Mouse (Mus musculus): ENCODE measurements at regions not wholly inside any gene's neighbourhood (a gene's known extent, or its start where the extent isn't known, plus 50 kb on each side); places are given as distances from the start of the nearest gene placed in this dataset.

- Histone ChIP-seq H3K9ac (replicated peaks) (no peak overlapping the region), H3K4me2 (ENCODE audit: low read depth, low read length) (no peak overlapping the region), H3K4me1 (ENCODE audit: insufficient read depth) (peaks cover 2% of the 10 kb centered on the region), H3K27ac (ENCODE audit: low read depth) (no peak overlapping the region), H3K27me3 (ENCODE audit: insufficient read depth, low read length) (no peaks in the 10 kb centered on the region), H3K4me3 (ENCODE audit: low read depth, low read length) (no peak overlapping the region), H3K36me3 (replicated peaks; ENCODE audit: insufficient read depth, low read length) (no peaks in the 10 kb centered on the region), H3K9me3 (ENCODE audit: low read length) (no peaks in the 10 kb centered on the region)
- 44% methylated on average over 5 of the region's 5 CpGs for WGBS (ENCODE audit: insufficient replicate concordance)
- ATAC-seq (peak; percentile 47), DNase-seq (no peak)
- no peak for TF ChIP-seq EP300 (IDR thresholded peaks at IDR 0.05; ENCODE audit: low read depth)
- TF ChIP-seq CTCF (IDR thresholded peaks at IDR 0.05; ENCODE audit: low read depth): no peak
These were observed 200.0 kb downstream of the Gm9733 start for GRCm38 (mm10) chr3:15132136-15132535.

GRCm38 (mm10) chr3:15139550-15139949 is 192.6 kb downstream of the Gm9733 start:
- no peak overlapping the region for H3K4me3 ChIP-seq (ENCODE audit: low read depth, low read length)
- H3K9me3 ChIP-seq (ENCODE audit: low read length): no peaks in the 10 kb centered on the region
- DNase-seq (no peak), ATAC-seq (no peak)
- no peaks in the 10 kb centered on the region for H3K4me1 ChIP-seq (ENCODE audit: insufficient read depth)
- H3K4me2 ChIP-seq (ENCODE audit: low read depth, low read length): no peak overlapping the region
- no peaks in the 10 kb centered on the region for H3K27me3 ChIP-seq (ENCODE audit: insufficient read depth, low read length)
- no peaks in the 10 kb centered on the region for H3K36me3 ChIP-seq (replicated peaks; ENCODE audit: insufficient read depth, low read length)
- no peak for TF ChIP-seq CTCF (IDR thresholded peaks at IDR 0.05; ENCODE audit: low read depth)
- TF ChIP-seq EP300 (IDR thresholded peaks at IDR 0.05; ENCODE audit: low read depth): no peak
- H3K9ac ChIP-seq (replicated peaks): no peak overlapping the region
- H3K27ac ChIP-seq (ENCODE audit: low read depth): no peak overlapping the region
- WGBS (ENCODE audit: insufficient replicate concordance): 83% methylated on average over 1 of the region's 1 CpGs

- H3K36me3 ChIP-seq (replicated peaks; ENCODE audit: insufficient read depth, low read length): no peaks in the 10 kb centered on the region
- H3K27ac ChIP-seq (ENCODE audit: low read depth): no peak overlapping the region
- no peaks in the 10 kb centered on the region for H3K4me1 ChIP-seq (ENCODE audit: insufficient read depth)
- ATAC-seq (no peak), DNase-seq (no peak)
- H3K27me3 ChIP-seq (ENCODE audit: insufficient read depth, low read length): no peaks in the 10 kb centered on the region
- TF ChIP-seq EP300 (IDR thresholded peaks at IDR 0.05; ENCODE audit: low read depth): no peak
- no peak for TF ChIP-seq CTCF (IDR thresholded peaks at IDR 0.05; ENCODE audit: low read depth)
- no peak overlapping the region for H3K4me3 ChIP-seq (ENCODE audit: low read depth, low read length)
- no peak overlapping the region for H3K4me2 ChIP-seq (ENCODE audit: low read depth, low read length)
- H3K9me3 ChIP-seq (ENCODE audit: low read length): no peaks in the 10 kb centered on the region
- H3K9ac ChIP-seq (replicated peaks): no peak overlapping the region
- WGBS (ENCODE audit: insufficient replicate concordance): 69% methylated on average over 1 of the region's 1 CpGs
These were observed 178.4 kb downstream of the Gm9733 start for GRCm38 (mm10) chr3:15153710-15154109.

GRCm38 (mm10) chr3:15154153-15154552 is 177.9 kb downstream of the Gm9733 start:
- H3K4me3 ChIP-seq (ENCODE audit: low read depth, low read length): no peak overlapping the region
- ATAC-seq: no peak
- H3K9me3 ChIP-seq (ENCODE audit: low read length): no peaks in the 10 kb centered on the region
- no peak for DNase-seq
- no peaks in the 10 kb centered on the region for H3K4me1 ChIP-seq (ENCODE audit: insufficient read depth)
- no peak overlapping the region for H3K27ac ChIP-seq (ENCODE audit: low read depth)
- H3K4me2 ChIP-seq (ENCODE audit: low read depth, low read length): no peak overlapping the region
- H3K27me3 ChIP-seq (ENCODE audit: insufficient read depth, low read length): no peaks in the 10 kb centered on the region
- WGBS (ENCODE audit: insufficient replicate concordance): 87% methylated on average over 3 of the region's 3 CpGs
- H3K36me3 ChIP-seq (replicated peaks; ENCODE audit: insufficient read depth, low read length): no peaks in the 10 kb centered on the region
- H3K9ac ChIP-seq (replicated peaks): no peak overlapping the region
- TF ChIP-seq EP300 (IDR thresholded peaks at IDR 0.05; ENCODE audit: low read depth): no peak

- DNase-seq (no peak), ATAC-seq (no peak)
- no peak for TF ChIP-seq CTCF (IDR thresholded peaks at IDR 0.05; ENCODE audit: low read depth)
- H3K36me3 ChIP-seq (replicated peaks; ENCODE audit: insufficient read depth, low read length): no peaks in the 10 kb centered on the region
- no peak overlapping the region for H3K4me2 ChIP-seq (ENCODE audit: low read depth, low read length)
- no peaks in the 10 kb centered on the region for H3K27me3 ChIP-seq (ENCODE audit: insufficient read depth, low read length)
- no peak overlapping the region for H3K4me3 ChIP-seq (ENCODE audit: low read depth, low read length)
- no peak overlapping the region for H3K27ac ChIP-seq (ENCODE audit: low read depth)
- no peaks in the 10 kb centered on the region for H3K4me1 ChIP-seq (ENCODE audit: insufficient read depth)
- no peak overlapping the region for H3K9ac ChIP-seq (replicated peaks)
- WGBS (ENCODE audit: insufficient replicate concordance): 71% methylated on average over 4 of the region's 4 CpGs
- H3K9me3 ChIP-seq (ENCODE audit: low read length): no peaks in the 10 kb centered on the region
These were observed 175.4 kb downstream of the Gm9733 start for GRCm38 (mm10) chr3:15156681-15157080.

- no peak overlapping the region for H3K4me2 ChIP-seq (ENCODE audit: low read depth, low read length)
- H3K27ac ChIP-seq (ENCODE audit: low read depth): no peak overlapping the region
- no peaks in the 10 kb centered on the region for H3K36me3 ChIP-seq (replicated peaks; ENCODE audit: insufficient read depth, low read length)
- no peak overlapping the region for H3K9ac ChIP-seq (replicated peaks)
- no peaks in the 10 kb centered on the region for H3K9me3 ChIP-seq (ENCODE audit: low read length)
- 65% methylated on average over 1 of the region's 1 CpGs for WGBS (ENCODE audit: insufficient replicate concordance)
- no peak for DNase-seq
- no peaks in the 10 kb centered on the region for H3K27me3 ChIP-seq (ENCODE audit: insufficient read depth, low read length)
- TF ChIP-seq EP300 (IDR thresholded peaks at IDR 0.05; ENCODE audit: low read depth) (no peak), CTCF (IDR thresholded peaks at IDR 0.05; ENCODE audit: low read depth) (no peak)
- no peaks in the 10 kb centered on the region for H3K4me1 ChIP-seq (ENCODE audit: insufficient read depth)
- no peak overlapping the region for H3K4me3 ChIP-seq (ENCODE audit: low read depth, low read length)
- ATAC-seq: peak; percentile 95
These were observed 174.3 kb downstream of the Gm9733 start for GRCm38 (mm10) chr3:15157842-15158241.

- no peaks in the 10 kb centered on the region for H3K36me3 ChIP-seq (replicated peaks; ENCODE audit: insufficient read depth, low read length)
- 89% methylated on average over 8 of the region's 8 CpGs for WGBS (ENCODE audit: insufficient replicate concordance)
- no peak for ATAC-seq
- no peak overlapping the region for H3K4me2 ChIP-seq (ENCODE audit: low read depth, low read length)
- H3K9me3 ChIP-seq (ENCODE audit: low read length): no peaks in the 10 kb centered on the region
- H3K4me3 ChIP-seq (ENCODE audit: low read depth, low read length): no peak overlapping the region
- TF ChIP-seq EP300 (IDR thresholded peaks at IDR 0.05; ENCODE audit: low read depth) (no peak), CTCF (IDR thresholded peaks at IDR 0.05; ENCODE audit: low read depth) (no peak)
- H3K9ac ChIP-seq (replicated peaks): no peak overlapping the region
- H3K4me1 ChIP-seq (ENCODE audit: insufficient read depth): no peaks in the 10 kb centered on the region
- H3K27me3 ChIP-seq (ENCODE audit: insufficient read depth, low read length): no peaks in the 10 kb centered on the region
- no peak overlapping the region for H3K27ac ChIP-seq (ENCODE audit: low read depth)
- no peak for DNase-seq
These were observed 173.2 kb downstream of the Gm9733 start for GRCm38 (mm10) chr3:15158926-15159325.
